ENCODE assay signal across 21 mouse cellular contexts in genomic region chr10:96395017-96395416, GRCm38 (mm10).
DNase-seq lines count a peak whose midpoint lies in the region; ATAC-seq and TF ChIP-seq lines count a peak whose summit lies in the region.
"Had no signal": no experiment of that assay in that cellular context is flagged by ENCODE, and none has a peak within 500 bp of the region (broad histone marks: within the 10 kb centered on the region; RNA-seq: fewer than 3 reads in every experiment).

No protein-coding gene starts in this region.

- no peaks in the 10 kb centered on the region for H3K27me3 ChIP-seq in liver, adult 2 months (ENCODE audit: control insufficient read depth, insufficient read depth, low read length)
- H3K27me3 ChIP-seq in liver, postnatal 0 days (ENCODE audit: insufficient read depth, low read length) = no peaks in the 10 kb centered on the region
- no peaks in the 10 kb centered on the region for H3K27me3 ChIP-seq in stomach, postnatal 0 days (ENCODE audit: control insufficient read depth, insufficient read depth, low read length)
- H3K27me3 ChIP-seq: hindbrain, embryonic 12.5 days; hindbrain, embryonic 15.5 days had no signal

- no peak for TF ChIP-seq POLR2A in liver, adult 2 months (IDR thresholded peaks at IDR 0.05; ENCODE audit: extremely low read depth, insufficient read depth, low read length)

- H3K27ac ChIP-seq in liver, adult 2 months (replicated peaks; ENCODE audit: insufficient read depth, low read depth, low read length) = no peak overlapping the region
- no peak overlapping the region for H3K27ac ChIP-seq in liver, postnatal 0 days (ENCODE audit: low read depth)
- H3K27ac ChIP-seq in stomach, postnatal 0 days (replicated peaks) = no peak overlapping the region
- H3K27ac ChIP-seq: gastrocnemius, adult 2 months; hindbrain, embryonic 12.5 days; hindbrain, embryonic 15.5 days had no signal

- no peak overlapping the region for H3K4me2 ChIP-seq in liver, postnatal 0 days (ENCODE audit: low read depth, low read length)
- H3K4me2 ChIP-seq in stomach, postnatal 0 days (replicated peaks; ENCODE audit: low read depth) = no peak overlapping the region
- H3K4me2 ChIP-seq: heart, embryonic 11.5 days; hindbrain, embryonic 12.5 days; hindbrain, embryonic 15.5 days had no signal

- H3K4me3 ChIP-seq in liver, adult 2 months (ENCODE audit: insufficient read depth, low read depth, low read length) = no peak overlapping the region
- H3K4me3 ChIP-seq in liver, postnatal 0 days (ENCODE audit: low read depth, low read length) = no peak overlapping the region
- no peak overlapping the region for H3K4me3 ChIP-seq in stomach, postnatal 0 days (ENCODE audit: low read depth, low read length)
- H3K4me3 ChIP-seq: gastrocnemius, adult 2 months; hindbrain, embryonic 12.5 days; hindbrain, embryonic 15.5 days had no signal

- no peak for TF ChIP-seq EP300 in liver, postnatal 0 days (IDR thresholded peaks at IDR 0.05; ENCODE audit: low read depth)
- no peak for TF ChIP-seq EP300 in stomach, postnatal 0 days (optimal IDR thresholded peaks at IDR 0.05)

- H3K9ac ChIP-seq in liver, adult 2 months (ENCODE audit: low read depth, low read length) = no peak overlapping the region
- H3K9ac ChIP-seq in liver, postnatal 0 days (replicated peaks) = no peak overlapping the region
- no peak overlapping the region for H3K9ac ChIP-seq in stomach, postnatal 0 days (ENCODE audit: low read length)
- H3K9ac ChIP-seq: forebrain, postnatal 0 days; hindbrain, embryonic 12.5 days; hindbrain, embryonic 15.5 days had no signal

- no peak for TF ChIP-seq CTCF in liver, adult 2 months (IDR thresholded peaks at IDR 0.05; ENCODE audit: low read depth, low read length)
- no peak for TF ChIP-seq CTCF in liver, postnatal 0 days (IDR thresholded peaks at IDR 0.05; ENCODE audit: low read depth)
- no peak for TF ChIP-seq CTCF in stomach, postnatal 0 days (IDR thresholded peaks at IDR 0.05; ENCODE audit: low read depth)

- peak; percentile 3 for DNase-seq in liver, adult 2 months (ENCODE audit: extremely low read depth, low read depth, low spot score)
- no peak for DNase-seq in liver, postnatal 0 days
- peak; percentile 5 for DNase-seq in adipocyte (ENCODE audit: low spot score)
- DNase-seq in fat pad, adult 2 months (ENCODE audit: extremely low read depth, low read depth, low spot score) = peak; percentile 16
- DNase-seq in stomach, postnatal 0 days (ENCODE audit: low spot score) = peak; percentile 20
- DNase-seq in kidney, postnatal 14 days = no peak
- no peak for DNase-seq in spleen, postnatal 10 days (ENCODE audit: low spot score in 2 of 2)
- DNase-seq: adrenal gland, adult 8-10 months; adrenal gland, postnatal 25 days; cerebellum, adult 11-12 months; cerebellum, adult 8-10 months; cerebellum, postnatal 10 days; cerebellum, postnatal 36 days; forebrain, postnatal 0 days; gastrocnemius, adult 2 months; gastrocnemius, postnatal 14 days had no signal

- H3K9me3 ChIP-seq in liver, postnatal 0 days (ENCODE audit: low read length) = no peaks in the 10 kb centered on the region
- H3K9me3 ChIP-seq in stomach, postnatal 0 days (ENCODE audit: control insufficient read depth, low read length) = no peaks in the 10 kb centered on the region
- H3K9me3 ChIP-seq: hindbrain, embryonic 12.5 days; hindbrain, embryonic 15.5 days had no signal

- H3K36me3 ChIP-seq in liver, adult 2 months (ENCODE audit: control insufficient read depth, insufficient read depth, low read length) = no peaks in the 10 kb centered on the region
- H3K36me3 ChIP-seq in liver, postnatal 0 days (replicated peaks; ENCODE audit: insufficient read depth, low read length) = no peaks in the 10 kb centered on the region
- H3K36me3 ChIP-seq in stomach, postnatal 0 days (ENCODE audit: control insufficient read depth, insufficient read depth, low read length) = no peaks in the 10 kb centered on the region
- H3K36me3 ChIP-seq: hindbrain, embryonic 12.5 days; hindbrain, embryonic 15.5 days had no signal

- no peaks in the 10 kb centered on the region for H3K4me1 ChIP-seq in liver, adult 2 months (ENCODE audit: control insufficient read depth, insufficient read depth, low read length)
- H3K4me1 ChIP-seq in liver, postnatal 0 days (ENCODE audit: insufficient read depth) = no peaks in the 10 kb centered on the region
- H3K4me1 ChIP-seq in stomach, postnatal 0 days (replicated peaks; ENCODE audit: control insufficient read depth, insufficient read depth) = no peaks in the 10 kb centered on the region

- no peaks in the 10 kb centered on the region for H3K79me2 ChIP-seq in liver, adult 2 months (ENCODE audit: control insufficient read depth, insufficient read depth, low read length)

- no peak for ATAC-seq in liver, postnatal 0 days
- ATAC-seq in stomach, postnatal 0 days (ENCODE audit: low FRiP score, low TSS enrichment) = no peak
- ATAC-seq: CD4-positive, CD25-positive, alpha-beta regulatory T cell, adult 4 months; forebrain, embryonic 14.5 days; forebrain, postnatal 0 days had no signal

- WGBS in liver, adult 2 months = 77% methylated on average over 3 of the region's 3 CpGs
- 77% methylated on average over 3 of the region's 3 CpGs for WGBS in liver, postnatal 0 days (ENCODE audit: insufficient replicate concordance)
- 52% methylated on average over 3 of the region's 3 CpGs for WGBS in stomach, postnatal 0 days

Comparison
In these comparisons a context has a peak if more than half of its experiments do, and no peak if none do; other contexts are left out.
1. DNase-seq: peak in liver, adult 2 months (single experiment), adipocyte (single experiment), fat pad, adult 2 months (single experiment) and stomach, postnatal 0 days (single experiment); none in liver, postnatal 0 days (single experiment), kidney, postnatal 14 days (single experiment) and spleen, postnatal 10 days (0 of 2).